Mouse (Mus musculus) heart, adult 10 weeks (tissue): ENCODE results near the gene Olfr1418. TPM values are rescaled to one million over a fixed set of nuclear protein-coding genes. Genes with fewer than 3 reads are reported as not detected.

Experiments used
- polyA plus RNA-seq: library from polyadenylated mRNA; stranded (reverse); fragments of 350-450 nt; fragmentation: Illumina TruSeq; extraction: RNeasy Lipid Tissue Mini Kit (QIAGEN cat#74804); gene quantifications from one replicate; pipeline ENCODE4 v1.2.3, GENCODE M21; 2014; ENCODE audit warnings: low read depth, low replicate concordance

The Olfr1418 gene
- polyA plus RNA-seq: not detected

GRCm38 (mm10) chr19:11860966-11861365 lies at the start of gene Olfr1418:
TSS of gene Olfr1418 (minus strand) at chr19:11861066.

GRCm38 (mm10) chr19:11886265-11886664 lies 25.4 kb upstream of the Olfr1418 start, which contains the start of gene Olfr1420:
TSS of gene Olfr1420 (plus strand) at chr19:11886565.

GRCm38 (mm10) chr19:11875006-11875405 lies 14.1 kb upstream of the Olfr1418 start, which contains the start of gene Olfr1419:
TSS of gene Olfr1419 (minus strand) at chr19:11875106.

GRCm38 (mm10) chr19:11839119-11839518 lies 21.7 kb downstream of the Olfr1418 start, which contains the start of gene Olfr1417:
TSS of gene Olfr1417 (minus strand) at chr19:11839219.

GRCm38 (mm10) chr19:11819143-11819700 lies 41.6 kb downstream of the Olfr1418 start, which contains the start of gene Stx3:
TSS of gene Stx3 (minus strand) at chr19:11819403.

Other genes with a start within 250 kb of the Olfr1418 start
- gene Ms4a2, start 237.3 kb downstream of the Olfr1418 start, polyA plus RNA-seq: not detected
- not detected for gene Ms4a3, start 220.2 kb downstream of the Olfr1418 start, polyA plus RNA-seq
- gene Oosp2, start 200.5 kb downstream of the Olfr1418 start, polyA plus RNA-seq: not detected
- gene Oosp1, start 169.9 kb downstream of the Olfr1418 start, polyA plus RNA-seq: not detected
- gene Oosp3, start 164.0 kb downstream of the Olfr1418 start, polyA plus RNA-seq: not detected
- not detected for gene Gif, start 113.5 kb downstream of the Olfr1418 start, polyA plus RNA-seq
- gene Mrpl16, start 90.7 kb downstream of the Olfr1418 start, polyA plus RNA-seq: 100 TPM
- gene Stx3, start 41.7 kb downstream of the Olfr1418 start, polyA plus RNA-seq: 6.6 TPM
- gene Olfr1417, start 21.8 kb downstream of the Olfr1418 start, polyA plus RNA-seq: not detected
- not detected for gene Olfr1419, start 14.0 kb upstream of the Olfr1418 start, polyA plus RNA-seq
- not detected for gene Olfr1420, start 25.5 kb upstream of the Olfr1418 start, polyA plus RNA-seq
- gene Patl1, start 51.3 kb upstream of the Olfr1418 start, polyA plus RNA-seq: 24.4 TPM
- gene Osbp, start 104.9 kb upstream of the Olfr1418 start, polyA plus RNA-seq: 73.1 TPM
- gene Olfr1423, start 180.3 kb upstream of the Olfr1418 start, polyA plus RNA-seq: not detected
- not detected for gene Olfr1424, start 201.6 kb upstream of the Olfr1418 start, polyA plus RNA-seq
- not detected for gene Olfr1425, start 216.7 kb upstream of the Olfr1418 start, polyA plus RNA-seq
- gene Olfr1426, start 230.9 kb upstream of the Olfr1418 start, polyA plus RNA-seq: not detected
- not detected for gene Olfr1427, start 242.3 kb upstream of the Olfr1418 start, polyA plus RNA-seq